Mouse (Mus musculus): Measurements from ENCODE around the gene Msrb1.

DNA sequence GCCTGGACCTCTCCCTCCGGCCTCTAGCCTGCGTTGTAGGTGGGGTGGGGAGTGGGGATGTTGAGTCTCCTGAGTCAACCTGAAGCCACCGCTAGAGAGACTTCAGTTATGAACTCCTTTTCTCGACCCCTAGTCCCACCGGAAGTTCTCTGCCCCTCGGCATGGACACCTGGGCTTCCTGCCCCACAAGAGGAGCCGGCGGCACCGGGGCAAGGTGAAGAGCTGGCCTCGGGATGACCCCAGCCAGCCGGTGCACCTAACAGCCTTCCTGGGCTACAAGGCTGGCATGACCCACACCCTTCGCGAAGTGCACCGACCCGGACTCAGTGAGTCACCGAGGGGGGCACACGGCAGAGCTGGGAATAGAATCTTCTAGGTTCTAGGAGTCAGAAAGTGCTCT is 8.3 kb upstream of the Msrb1 start:
- no peak for TF ChIP-seq POLR2A (IDR thresholded peaks at IDR 0.05; ENCODE audit: extremely low read depth, insufficient read depth, low read length)
- no peak for TF ChIP-seq CTCF (IDR thresholded peaks at IDR 0.05; ENCODE audit: extremely low read depth, insufficient read depth, low read length)
